Mouse (Mus musculus): Measurements from ENCODE around the gene Gba.

DNA sequence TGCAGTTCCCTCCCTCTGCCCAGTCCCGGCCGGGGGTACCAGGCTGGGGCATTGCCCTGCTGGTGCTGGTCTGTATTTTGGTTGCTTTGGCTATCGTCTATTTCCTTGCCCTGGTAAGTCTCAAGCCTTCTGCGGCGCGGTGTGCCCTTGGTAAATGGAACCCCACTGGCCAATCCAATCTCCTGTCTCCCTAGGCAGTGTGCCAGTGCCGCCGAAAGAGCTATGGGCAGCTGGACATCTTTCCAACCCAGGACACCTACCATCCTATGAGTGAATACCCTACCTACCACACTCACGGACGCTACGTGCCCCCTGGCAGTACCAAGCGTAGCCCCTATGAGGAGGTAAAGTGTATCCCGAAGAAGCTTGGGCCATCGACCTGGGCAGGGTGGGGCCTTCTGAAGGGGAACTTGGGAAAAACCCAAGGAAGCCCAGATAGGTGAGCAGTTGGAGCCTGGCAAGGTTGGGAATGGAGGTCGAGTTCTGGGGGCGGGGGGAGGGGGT is 29.1 kb downstream of the Gba start:
- TF ChIP-seq SRF (IDR thresholded peaks at IDR 0.05; ENCODE audit: control insufficient read depth, insufficient read length, low read depth) (no peak), USF1 (IDR thresholded peaks at IDR 0.05; ENCODE audit: low read depth) (no peak), POLR2A (IDR thresholded peaks at IDR 0.05; ENCODE audit: insufficient read length, low read depth) (no peak), CEBPB (IDR thresholded peaks at IDR 0.05; ENCODE audit: insufficient read depth, poor library complexity, severe bottlenecking) (no peak)

Measured in myocyte (in vitro differentiated cells).